Mouse (Mus musculus): Measurements from ENCODE around the gene Zc3h8.

The Zc3h8 gene

DNA sequence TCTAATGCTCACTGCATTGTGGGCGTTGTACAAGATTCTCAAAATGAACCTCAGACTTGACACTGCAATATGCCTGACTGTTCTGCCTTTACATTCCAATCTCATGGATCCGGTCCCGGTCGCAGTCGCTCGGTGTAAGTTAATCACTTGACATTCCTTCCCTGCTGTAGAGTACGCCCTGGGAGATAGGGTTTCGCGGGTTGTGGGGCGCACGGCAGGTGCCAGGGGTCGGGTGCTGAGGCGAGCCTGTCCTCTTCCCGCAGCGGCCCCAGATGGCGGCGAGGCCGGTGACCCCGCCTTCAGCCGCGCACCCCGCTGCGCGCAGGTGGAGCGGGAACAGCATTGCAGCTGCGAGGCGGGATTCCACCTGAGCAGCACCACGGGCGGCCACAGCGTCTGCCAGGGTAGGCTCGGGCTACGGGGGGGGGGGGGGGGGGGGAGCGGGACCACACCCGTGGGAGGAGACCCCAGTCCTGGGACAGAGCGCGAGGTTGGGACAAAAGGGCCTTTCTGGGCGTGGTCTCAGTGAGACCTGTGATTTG is 51.6 kb downstream of the Zc3h8 start:
- CTCF ChIA-PET, result no interaction called here

DNA sequence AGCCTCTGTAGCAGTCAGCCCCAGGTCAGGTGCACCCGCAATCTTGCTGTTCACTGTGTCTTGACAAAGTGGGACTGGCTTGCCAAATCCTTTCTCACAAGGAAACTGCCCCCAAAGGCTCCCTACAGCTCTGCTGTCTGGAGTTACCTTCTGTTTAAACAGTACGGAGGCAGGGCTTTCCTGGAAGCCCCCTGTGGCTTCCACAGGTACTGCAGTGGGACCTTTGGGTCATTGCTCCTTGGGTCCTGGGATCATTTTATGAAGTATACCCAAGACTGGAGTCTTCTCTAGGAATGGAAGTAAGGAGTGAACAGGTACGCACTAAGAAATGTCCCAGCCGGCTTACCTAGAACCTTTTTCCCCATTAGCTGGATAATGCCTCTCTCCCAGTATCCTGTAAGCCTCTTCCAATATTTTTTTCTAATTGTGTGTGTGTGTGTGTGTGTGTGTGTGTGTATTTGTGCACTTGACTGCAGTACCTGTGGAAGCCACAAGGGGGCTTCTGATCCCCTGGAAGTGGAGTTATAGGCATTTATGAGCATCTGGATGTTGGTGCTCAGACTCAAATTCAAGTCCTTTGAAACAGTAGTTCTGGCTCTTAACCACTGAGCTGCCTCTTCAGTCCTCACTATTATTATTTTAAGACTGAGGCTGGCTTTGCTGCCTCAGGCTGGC is 53.1 kb downstream of the Zc3h8 start:
- CTCF ChIA-PET, result no interaction called here

DNA sequence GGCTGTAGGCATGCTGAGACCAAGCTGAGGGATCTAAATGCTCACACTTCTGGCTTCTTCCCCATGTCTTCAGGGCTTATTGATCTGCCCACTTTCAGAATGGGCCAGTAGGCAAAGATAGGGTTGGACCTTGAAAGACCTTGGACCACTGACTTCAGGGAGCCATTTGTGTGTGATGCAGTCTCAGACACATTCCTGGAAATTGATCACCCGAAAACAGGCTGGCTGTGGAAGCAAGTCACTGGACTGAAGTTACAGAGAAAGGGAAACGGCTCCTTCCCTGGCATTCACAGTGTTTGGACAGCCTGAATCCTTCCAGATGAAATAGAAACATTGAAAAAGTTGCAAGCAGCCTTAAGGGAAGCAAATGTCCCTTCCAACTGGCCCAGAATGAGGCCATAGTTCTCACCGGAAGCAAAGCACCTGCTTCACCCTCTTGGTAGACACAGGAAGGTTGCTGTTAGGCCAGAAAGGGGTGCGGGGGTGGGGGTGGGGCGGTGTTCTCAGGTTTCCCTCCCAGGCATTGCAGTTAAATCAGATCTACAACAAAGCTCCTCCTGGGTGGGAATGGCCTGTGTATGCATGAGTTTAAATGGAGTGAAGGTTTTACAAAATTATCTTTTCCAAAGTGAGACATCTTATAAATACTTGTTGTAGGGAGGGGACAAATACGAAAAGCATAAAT is 55.9 kb downstream of the Zc3h8 start:
- CTCF ChIA-PET, result no interaction called here

DNA sequence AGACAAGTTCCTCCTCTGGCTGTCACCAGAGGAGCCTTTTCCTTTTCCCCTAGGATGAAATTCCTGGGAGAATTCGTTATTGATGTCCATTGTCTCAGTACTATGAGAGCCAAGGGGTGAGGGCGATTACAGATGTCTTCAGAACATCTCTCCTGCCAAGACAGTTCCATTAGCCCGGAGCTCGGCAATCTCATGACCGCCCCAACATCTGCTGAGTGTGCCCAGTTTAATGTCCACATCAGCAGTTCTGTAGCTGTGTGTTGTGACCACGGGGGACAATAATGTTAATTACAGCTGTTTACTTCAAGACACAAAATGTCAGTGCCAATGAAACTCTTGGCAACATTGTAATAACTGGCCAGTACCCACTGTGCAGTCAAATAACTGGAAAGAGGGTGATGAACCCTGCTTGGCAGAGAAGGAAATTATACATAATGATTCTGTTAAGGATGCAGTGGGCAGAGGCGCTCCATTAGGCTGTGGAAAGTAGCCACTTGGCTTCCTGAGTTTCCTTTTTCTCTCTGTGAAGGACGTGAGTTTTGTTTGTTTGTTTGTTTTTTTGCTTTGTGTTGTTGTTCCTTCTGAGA is 58.6 kb downstream of the Zc3h8 start:
- CTCF ChIA-PET, result no interaction called here

DNA sequence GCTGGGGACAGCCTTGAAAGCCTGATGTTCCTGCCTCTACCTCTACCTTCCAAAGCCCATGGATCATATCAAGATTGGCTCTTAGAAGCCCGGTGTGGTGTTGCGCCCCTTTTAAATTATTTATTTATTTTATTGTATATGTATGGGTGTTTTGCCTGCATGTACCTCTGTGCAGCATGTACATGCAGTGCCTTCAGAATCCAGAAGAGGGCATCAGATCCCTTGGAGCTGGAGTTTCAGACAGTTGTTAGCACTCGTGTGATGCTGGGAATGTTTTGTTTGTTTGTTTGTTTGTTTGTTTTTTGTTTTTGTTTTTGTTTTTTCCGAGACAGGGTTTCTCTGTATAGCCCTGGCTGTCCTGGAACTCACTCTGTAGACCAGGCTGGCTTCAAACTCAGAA is 62.6 kb downstream of the Zc3h8 start:
- CTCF ChIA-PET, result no interaction called here

Measured in spleen, embryonic (tissue).